Mouse (Mus musculus) cerebral cortex, adult 2 months (tissue): ENCODE data around the gene Gm44579.

Source experiments
- WGBS: fragments of 180-500 bp; shearing (Covaris S2); methylation state at CpG from one replicate; pipeline ENCODE4 v1.1.7; 2018; 5-methylcytosine and 5-hydroxymethylcytosine counted together

Gene Gm44579

GRCm38 (mm10) chr15:98220877-98221276 is at the start of gene Gm44579, which contains the start of gene Olfr287:
Gene Gm44579 (minus strand): TSS chr15:98220977.
Gene Olfr287 (minus strand): TSS chr15:98221056.
- WGBS, result 65% methylated on average over 4 of the region's 4 CpGs

- 85% methylated on average over 7 of the region's 7 CpGs for WGBS
These were observed 37.0 kb upstream of the Gm44579 start for GRCm38 (mm10) chr15:98257776-98258175.

GRCm38 (mm10) chr15:98257193-98257592 is 36.4 kb upstream of the Gm44579 start, which contains the start of gene H1fnt:
Gene H1fnt (minus strand): TSS chr15:98257293.
- 89% methylated on average over 8 of the region's 8 CpGs for WGBS

- 88% methylated on average over 13 of the region's 13 CpGs for WGBS
These were observed 35.5 kb upstream of the Gm44579 start for GRCm38 (mm10) chr15:98256271-98256670.

- 93% methylated on average over 4 of the region's 4 CpGs for WGBS
These were observed 14.7 kb upstream of the Gm44579 start for GRCm38 (mm10) chr15:98235442-98235841.

GRCm38 (mm10) chr15:98234350-98234749 is 13.6 kb upstream of the Gm44579 start, which contains the start of gene Olfr286:
Gene Olfr286 (minus strand): TSS chr15:98234450.
- WGBS, result 87% methylated on average over 4 of the region's 4 CpGs

GRCm38 (mm10) chr15:98226096-98226495 is 5.3 kb upstream of the Gm44579 start:
- WGBS, result 70% methylated on average over 7 of the region's 7 CpGs

- 47% methylated on average over 16 of the region's 16 CpGs for WGBS
These were observed 4.8 kb upstream of the Gm44579 start for GRCm38 (mm10) chr15:98225610-98226009.

- WGBS, result 68% methylated on average over 5 of the region's 5 CpGs
These were observed 6.6 kb downstream of the Gm44579 start for GRCm38 (mm10) chr15:98214130-98214529.

- WGBS, result 72% methylated on average over 5 of the region's 5 CpGs
These were observed 7.4 kb downstream of the Gm44579 start for GRCm38 (mm10) chr15:98213336-98213870.

GRCm38 (mm10) chr15:98209676-98210075 is 11.1 kb downstream of the Gm44579 start:
- WGBS, result 77% methylated on average over 7 of the region's 7 CpGs

GRCm38 (mm10) chr15:98195442-98195841 is 25.3 kb downstream of the Gm44579 start, which contains the start of gene Olfr288:
Gene Olfr288 (minus strand): TSS chr15:98195542.
- WGBS, result 73% methylated on average over 3 of the region's 3 CpGs

GRCm38 (mm10) chr15:98184456-98184855 is 36.3 kb downstream of the Gm44579 start:
- 75% methylated on average over 4 of the region's 4 CpGs for WGBS

GRCm38 (mm10) chr15:98181856-98182570 is 38.8 kb downstream of the Gm44579 start:
- WGBS, result 69% methylated on average over 12 of the region's 12 CpGs

- WGBS, result under 1% methylated on average over 30 of the region's 30 CpGs
These were observed 39.6 kb downstream of the Gm44579 start for GRCm38 (mm10) chr15:98181132-98181711.

- 7% methylated on average over 26 of the region's 26 CpGs for WGBS
These were observed 40.1 kb downstream of the Gm44579 start for GRCm38 (mm10) chr15:98180567-98181131.

- 77% methylated on average over 3 of the region's 3 CpGs for WGBS
These were observed 43.5 kb downstream of the Gm44579 start for GRCm38 (mm10) chr15:98177320-98177719.

- WGBS, result 8% methylated on average over 8 of the region's 8 CpGs
These were observed 47.0 kb downstream of the Gm44579 start for GRCm38 (mm10) chr15:98173821-98174220.

GRCm38 (mm10) chr15:98172113-98172512 is 48.7 kb downstream of the Gm44579 start:
- 64% methylated on average over 5 of the region's 5 CpGs for WGBS

GRCm38 (mm10) chr15:98170917-98171316 is 49.9 kb downstream of the Gm44579 start:
- WGBS, result 49% methylated on average over 9 of the region's 9 CpGs

- 13% methylated on average over 7 of the region's 7 CpGs for WGBS
These were observed 50.4 kb downstream of the Gm44579 start for GRCm38 (mm10) chr15:98170365-98170764.

- 11% methylated on average over 19 of the region's 19 CpGs for WGBS
These were observed 52.2 kb downstream of the Gm44579 start for GRCm38 (mm10) chr15:98168622-98169004.
